Mouse (Mus musculus): ENCODE data around the gene Ift43.

DNA sequence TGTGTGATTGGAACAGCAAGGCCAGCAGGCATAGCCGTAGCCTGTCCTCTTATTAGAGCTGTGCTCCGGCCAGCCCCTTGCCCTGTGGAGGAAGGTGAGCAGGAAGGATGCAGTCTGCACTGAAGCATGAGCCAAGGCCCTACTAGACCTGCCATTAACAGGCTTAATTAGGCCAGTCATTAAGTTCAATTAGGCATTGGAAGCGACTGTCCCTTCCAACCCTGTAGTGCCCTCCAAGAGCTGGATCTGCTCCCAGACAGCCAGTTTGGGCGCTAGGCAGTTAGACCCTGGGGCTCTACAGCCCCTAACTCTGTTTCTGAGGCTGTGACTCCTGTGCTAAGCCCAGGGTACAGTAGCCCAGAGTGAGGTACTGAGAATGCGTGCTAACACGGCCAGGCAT, 41.7 kb downstream of the Ift43 start:
- no peak for TF ChIP-seq CTCF (IDR thresholded peaks at IDR 0.05 in 2 of 3, conservative IDR thresholded peaks at IDR 0.05 in 1 of 3; ENCODE audit: control insufficient read depth in 1 of 3, insufficient read depth in 1 of 3, low read depth in 2 of 3, low read length in 3 of 3, poor library complexity in 1 of 3, severe bottlenecking in 1 of 3)
- no peak for TF ChIP-seq EP300 (IDR thresholded peaks at IDR 0.05; ENCODE audit: low read depth in 1 of 2, low read length in 2 of 2)
- no peak for TF ChIP-seq POLR2AphosphoS2 (IDR thresholded peaks at IDR 0.05; ENCODE audit: low read length)
- no peak for TF ChIP-seq SIN3A (IDR thresholded peaks at IDR 0.05; ENCODE audit: low read length)
- no peak for TF ChIP-seq POLR2A (IDR thresholded peaks at IDR 0.05; ENCODE audit: control insufficient read depth in 1 of 2, insufficient read depth in 1 of 2, low read depth in 1 of 2, low read length in 2 of 2, poor library complexity in 1 of 2)
- TF ChIP-seq RAD21 (IDR thresholded peaks at IDR 0.05; ENCODE audit: low read depth, low read length), result no peak
- no peak for TF ChIP-seq TBP (IDR thresholded peaks at IDR 0.05; ENCODE audit: low read depth, low read length)
- no peak for TF ChIP-seq HCFC1 (IDR thresholded peaks at IDR 0.05; ENCODE audit: low read depth, low read length)
- no peak for TF ChIP-seq TAL1 (IDR thresholded peaks at IDR 0.05; ENCODE audit: low read length)
- no peak for TF ChIP-seq MXI1 (IDR thresholded peaks at IDR 0.05; ENCODE audit: low read depth, low read length)
- TF ChIP-seq GATA1 (IDR thresholded peaks at IDR 0.05; ENCODE audit: low read depth, low read length), result no peak

Data from MEL (cell line).